Mouse (Mus musculus): ENCODE results near the gene Sik2. TPM values are rescaled to one million over a fixed set of nuclear protein-coding genes. Genes with fewer than 3 reads are reported as not detected.
A peak's percentile ranks its signal among the peaks of the same experiment; 100 is the strongest.

The Sik2 gene
- 15.1 and 17.9 TPM in 2 replicates for polyA plus RNA-seq (2015; fragmentation: Nextera tagmentation; extraction: Ambion mirVana)

DNA sequence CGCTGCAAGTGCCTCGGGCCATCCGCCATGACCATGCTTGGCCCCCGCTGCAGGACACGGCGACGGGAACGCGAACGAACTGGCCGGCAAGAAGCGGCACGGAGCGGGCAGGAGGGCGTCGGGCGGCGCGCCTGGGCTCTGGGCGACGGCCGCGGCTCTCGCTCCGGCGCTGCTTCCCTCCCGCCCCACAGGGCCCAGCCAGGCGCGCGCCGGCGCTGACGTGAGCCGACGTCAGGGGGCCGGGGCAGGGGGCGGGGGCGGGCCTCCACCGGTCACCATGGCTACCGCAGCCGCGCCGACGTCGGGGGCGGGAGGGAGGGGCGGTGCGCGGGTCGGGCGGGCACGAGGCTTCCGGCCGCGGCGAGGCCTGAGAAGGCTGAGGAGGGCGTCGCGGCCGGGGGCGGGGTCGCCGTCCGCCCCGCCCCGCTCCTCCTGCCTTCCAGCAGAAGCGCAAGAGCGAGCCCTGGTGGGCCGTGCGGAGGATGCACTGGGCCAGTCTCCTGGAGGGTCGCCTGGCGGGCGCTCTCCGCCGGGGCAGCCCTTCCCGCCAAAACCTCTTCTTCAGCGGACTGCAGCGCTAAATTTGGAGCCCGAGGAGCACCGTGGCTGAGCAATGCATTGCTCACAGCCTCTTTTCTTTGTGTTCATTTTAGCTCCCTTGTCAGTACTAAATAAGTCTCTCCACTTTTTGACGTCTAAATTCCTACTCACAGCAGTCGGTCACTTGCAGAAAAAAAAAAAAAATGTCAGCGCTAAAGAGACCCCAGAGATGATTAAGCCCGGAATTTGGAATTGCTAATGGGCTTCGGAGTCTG is at the start of gene Sik2:
Gene Sik2 (minus strand): TSS at position 233 of the 815 bp plus-strand sequence.
- H3K36me3 ChIP-seq: no peaks in the 10 kb centered on the region
- H3K9ac ChIP-seq: peak within 1 kb of the TSS; percentile 90
- peak within 1 kb of the TSS; percentile 84 for H3K4me2 ChIP-seq (replicated peaks)
- peak; percentile 96 for ATAC-seq (ENCODE audit: low FRiP score, low read depth)
- WGBS: under 1% methylated on average over 68 of the region's 85 CpGs
- 0 out of 2 replicates have a peak, but pooled peaks cover 4% of the 10 kb centered on the region for H3K27me3 ChIP-seq
- H3K9me3 ChIP-seq: no peaks in the 10 kb centered on the region
- H3K4me3 ChIP-seq: peak within 1 kb of the TSS; percentile 88
- peak within 1 kb of the TSS; percentile 84 for H3K27ac ChIP-seq
- H3K4me1 ChIP-seq: peaks cover 11% of the 10 kb centered on the region

DNA sequence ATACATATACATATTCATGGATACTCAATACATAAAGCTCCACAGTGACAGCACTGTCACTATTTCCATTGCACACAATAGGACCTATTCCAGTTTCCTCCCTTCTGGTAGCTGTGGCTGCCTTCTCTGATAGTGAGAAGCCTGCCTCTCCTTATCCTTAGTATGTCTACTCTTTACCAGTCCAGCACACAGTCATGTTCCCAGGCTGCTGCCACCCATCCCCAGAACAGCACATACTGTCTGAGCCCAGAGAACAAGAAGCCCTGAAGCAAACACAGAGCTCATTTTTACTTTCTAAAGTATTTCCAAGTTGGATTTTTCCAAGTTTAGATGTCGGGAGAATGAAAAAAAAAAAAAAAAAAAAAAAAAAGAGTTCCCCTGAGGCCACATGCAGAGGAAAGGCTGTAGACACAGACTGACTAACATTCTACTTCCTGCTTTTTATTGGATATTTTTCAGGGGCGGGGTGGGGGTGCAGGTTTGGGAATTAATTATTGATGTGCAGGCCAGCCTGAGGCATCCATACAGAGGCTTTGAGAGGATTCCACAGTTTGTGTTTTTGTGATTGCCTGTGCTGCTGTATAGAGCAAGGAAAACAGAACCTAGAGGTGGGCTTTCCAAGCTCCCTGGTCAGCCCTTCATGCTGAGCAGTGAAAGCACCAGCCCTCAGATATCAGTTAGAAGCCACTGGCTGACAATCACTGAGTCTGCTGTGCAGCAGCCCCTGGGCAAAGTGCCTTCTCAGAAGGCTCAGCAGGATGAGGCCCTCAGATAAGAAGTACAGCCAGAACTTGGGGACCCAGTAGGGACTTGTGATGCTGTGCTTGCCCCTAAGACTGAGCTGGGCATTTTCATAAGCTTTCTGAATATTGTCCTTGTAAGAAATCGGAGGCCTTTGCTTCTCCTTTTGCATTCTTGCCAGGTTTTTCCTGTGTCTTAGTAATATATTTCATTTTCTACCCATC is 47.8 kb upstream of the Sik2 start:
- no peaks in the 10 kb centered on the region for H3K27me3 ChIP-seq
- peaks cover 7% of the 10 kb centered on the region for H3K4me1 ChIP-seq
- H3K27ac ChIP-seq: no peak overlapping the region
- ATAC-seq (ENCODE audit: low FRiP score, low read depth): no peak
- H3K4me2 ChIP-seq (replicated peaks): no peak overlapping the region
- H3K4me3 ChIP-seq: no peak overlapping the region
- no peaks in the 10 kb centered on the region for H3K9me3 ChIP-seq
- 41% methylated on average over 3 of the region's 3 CpGs for WGBS
- no peak overlapping the region for H3K9ac ChIP-seq
- no peaks in the 10 kb centered on the region for H3K36me3 ChIP-seq

DNA sequence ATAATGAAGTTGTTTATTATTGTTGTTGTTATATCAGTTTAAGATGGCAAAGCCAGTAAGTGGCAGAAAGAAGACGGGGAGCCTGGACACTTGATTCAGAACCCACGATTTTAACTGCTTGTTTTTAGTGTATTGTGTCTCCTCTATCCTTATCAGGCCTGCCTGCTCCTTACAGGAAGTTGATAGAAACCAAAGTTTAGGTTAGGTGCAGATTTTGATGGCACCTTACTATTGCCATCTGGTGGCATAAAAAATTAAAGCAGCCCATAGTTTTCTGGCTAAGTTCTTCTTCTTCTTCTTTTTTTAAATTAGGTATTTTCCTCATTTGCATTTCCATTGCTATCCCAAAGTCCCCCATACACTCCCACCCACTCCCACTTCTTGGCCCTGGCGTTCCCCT is 43.3 kb upstream of the Sik2 start:
- Histone ChIP-seq H3K4me2 (replicated peaks) (no peak overlapping the region), H3K4me1 (peaks cover 7% of the 10 kb centered on the region), H3K27me3 (no peaks in the 10 kb centered on the region), H3K9me3 (no peaks in the 10 kb centered on the region), H3K36me3 (no peaks in the 10 kb centered on the region), H3K4me3 (no peak overlapping the region), H3K27ac (no peak overlapping the region), H3K9ac (no peak overlapping the region)
- 72% methylated on average over 3 of the region's 3 CpGs for WGBS
- ATAC-seq (ENCODE audit: low FRiP score, low read depth): no peak

DNA sequence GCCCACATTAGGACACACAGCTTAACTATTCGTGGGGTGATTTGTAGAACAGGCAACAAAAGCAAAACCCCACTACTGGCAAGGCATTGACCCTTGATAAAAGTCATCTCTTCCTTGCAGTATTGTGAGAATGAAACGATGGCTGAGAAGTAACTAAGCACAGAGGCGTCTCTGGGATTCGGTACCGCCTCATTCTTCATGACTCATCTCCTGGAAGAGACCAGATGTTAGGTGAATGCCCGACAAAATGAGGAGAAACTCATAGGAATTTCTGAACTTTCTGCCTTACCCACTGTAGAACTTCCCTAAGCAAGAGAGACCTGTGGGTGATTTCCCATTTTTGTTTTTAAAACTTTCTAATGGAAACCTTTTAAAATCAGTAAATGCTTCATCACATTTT is 33.3 kb upstream of the Sik2 start:
- H3K27ac ChIP-seq: no peak overlapping the region
- no peak overlapping the region for H3K4me3 ChIP-seq
- no peak overlapping the region for H3K9ac ChIP-seq
- H3K4me1 ChIP-seq: no peaks in the 10 kb centered on the region
- H3K9me3 ChIP-seq: no peaks in the 10 kb centered on the region
- no peaks in the 10 kb centered on the region for H3K27me3 ChIP-seq
- WGBS: 77% methylated on average over 6 of the region's 6 CpGs
- H3K4me2 ChIP-seq (replicated peaks): no peak overlapping the region
- ATAC-seq (ENCODE audit: low FRiP score, low read depth): no peak
- no peaks in the 10 kb centered on the region for H3K36me3 ChIP-seq

DNA sequence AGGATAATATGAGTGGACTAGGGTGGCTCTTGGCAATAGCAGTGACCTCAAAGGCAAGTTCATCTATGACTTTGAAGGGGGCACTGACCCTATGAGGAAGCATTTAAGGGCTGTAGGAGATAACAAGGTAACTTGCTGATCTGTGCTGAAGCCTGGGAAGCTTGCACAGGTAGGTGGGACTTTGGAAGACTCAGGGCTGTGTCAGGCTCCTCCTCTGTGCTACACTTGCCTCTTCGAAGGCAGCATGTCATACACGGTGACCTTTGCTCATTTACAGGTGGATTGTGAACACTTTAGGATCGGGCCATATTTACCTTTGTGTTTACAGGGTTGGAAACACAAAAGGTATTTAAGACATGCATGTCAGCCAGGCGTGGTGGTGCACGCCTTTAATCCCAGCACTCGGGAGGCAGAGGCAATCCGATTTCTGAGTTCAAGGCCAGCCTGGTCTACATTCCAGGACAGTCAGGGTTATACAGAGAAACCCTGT is 32.7 kb upstream of the Sik2 start:
- 95% methylated on average over 7 of the region's 7 CpGs for WGBS
- Histone ChIP-seq H3K9ac (no peak overlapping the region), H3K4me2 (replicated peaks) (no peak overlapping the region), H3K4me3 (no peak overlapping the region), H3K4me1 (no peaks in the 10 kb centered on the region), H3K36me3 (no peaks in the 10 kb centered on the region), H3K27ac (no peak overlapping the region), H3K27me3 (no peaks in the 10 kb centered on the region), H3K9me3 (no peaks in the 10 kb centered on the region)
- ATAC-seq (ENCODE audit: low FRiP score, low read depth): no peak

DNA sequence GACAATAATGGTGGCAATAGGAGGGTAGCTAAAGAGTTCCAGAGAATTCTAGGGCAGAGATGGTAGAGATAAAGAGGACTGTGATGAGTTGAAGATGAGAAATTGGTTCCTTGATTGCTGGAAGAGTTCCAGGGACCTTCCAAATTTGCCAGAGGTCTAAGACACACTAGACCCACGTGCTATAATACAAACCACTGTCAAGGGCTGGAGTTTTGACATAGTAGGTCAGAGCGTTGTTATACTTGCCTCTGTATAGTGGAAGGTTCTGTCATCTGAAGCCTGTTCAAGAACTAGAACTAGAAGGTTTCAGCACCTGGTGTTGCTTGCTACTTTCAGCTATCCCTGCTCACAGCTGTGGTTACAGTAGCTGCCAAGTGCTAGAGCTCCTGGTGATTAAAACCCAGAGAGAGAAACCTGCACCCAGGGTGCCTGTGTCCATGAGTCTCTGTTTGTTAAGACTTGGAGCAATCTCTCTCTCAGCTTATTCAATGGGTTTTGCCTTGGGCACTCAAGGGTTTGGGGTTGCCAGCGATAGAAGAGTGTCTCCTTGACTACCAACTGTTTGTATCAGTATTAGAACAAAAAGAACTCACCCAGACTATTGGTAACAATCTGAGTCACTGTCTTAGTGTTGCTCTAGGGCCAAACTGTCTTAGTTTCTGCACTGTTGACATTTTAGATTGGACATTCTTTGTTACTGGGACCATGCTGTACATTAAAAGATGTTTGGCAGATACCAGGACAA is 24.1 kb upstream of the Sik2 start:
- H3K27me3 ChIP-seq: no peaks in the 10 kb centered on the region; the same call in 1 of the 2 replicates
- no peaks in the 10 kb centered on the region for H3K9me3 ChIP-seq
- no peak overlapping the region for H3K9ac ChIP-seq
- no peak overlapping the region for H3K27ac ChIP-seq
- H3K36me3 ChIP-seq: no peaks in the 10 kb centered on the region
- no peak for ATAC-seq (ENCODE audit: low FRiP score, low read depth)
- H3K4me2 ChIP-seq (replicated peaks): no peak overlapping the region
- H3K4me1 ChIP-seq: 0 out of 2 replicates have a peak, but pooled peaks cover 3% of the 10 kb centered on the region
- 84% methylated on average over 3 of the region's 3 CpGs for WGBS
- H3K4me3 ChIP-seq: no peak overlapping the region

DNA sequence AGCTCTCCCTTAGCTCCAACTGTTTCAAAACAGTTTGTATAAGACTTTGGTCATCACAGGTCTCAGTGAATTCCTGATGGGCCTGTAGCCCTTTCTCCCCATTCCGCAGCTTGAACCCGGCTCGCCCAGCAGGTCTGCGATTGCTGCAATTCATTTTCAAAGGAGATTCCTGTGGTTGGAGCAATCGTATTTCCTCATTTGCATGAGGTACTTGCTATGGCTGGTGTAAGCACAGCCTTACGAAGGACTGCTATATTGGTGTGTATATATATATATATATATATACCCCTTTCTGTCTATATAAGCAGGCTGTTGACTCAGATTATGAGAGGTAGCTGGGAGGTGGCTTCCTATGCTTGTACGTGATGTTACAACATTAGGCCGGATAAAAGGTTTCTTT is 23.4 kb upstream of the Sik2 start:
- Histone ChIP-seq H3K27ac (no peak overlapping the region), H3K27me3 (no peaks in the 10 kb centered on the region; the same call in 1 of the 2 replicates), H3K9ac (no peak overlapping the region), H3K4me3 (no peak overlapping the region), H3K4me1 (0 out of 2 replicates have a peak, but pooled peaks cover 3% of the 10 kb centered on the region), H3K36me3 (no peaks in the 10 kb centered on the region), H3K4me2 (replicated peaks) (no peak overlapping the region), H3K9me3 (no peaks in the 10 kb centered on the region)
- WGBS: 58% methylated on average over 8 of the region's 8 CpGs
- no peak for ATAC-seq (ENCODE audit: low FRiP score, low read depth)

DNA sequence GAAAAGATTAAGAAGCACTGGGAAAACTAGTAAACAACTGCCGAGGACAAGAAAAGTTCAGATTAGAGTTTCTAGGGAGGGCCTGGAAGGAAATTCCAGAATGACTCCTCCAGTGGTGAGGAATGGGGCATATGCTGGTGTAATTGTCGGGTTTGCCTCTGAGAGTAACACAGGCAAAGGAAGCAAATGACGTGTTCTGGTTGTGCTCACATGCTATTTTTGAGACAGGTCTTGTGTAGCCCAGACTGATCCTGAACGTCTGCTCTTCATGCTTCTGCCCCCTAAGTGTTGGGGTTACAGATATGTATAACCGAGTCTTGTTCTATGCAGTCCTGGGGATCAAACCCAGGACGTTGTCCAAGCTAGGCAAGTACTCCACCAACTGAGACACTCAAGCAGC is 22.7 kb upstream of the Sik2 start:
- Histone ChIP-seq H3K27ac (no peak overlapping the region), H3K9ac (no peak overlapping the region), H3K4me2 (replicated peaks) (no peak overlapping the region), H3K36me3 (no peaks in the 10 kb centered on the region), H3K9me3 (no peaks in the 10 kb centered on the region), H3K4me3 (no peak overlapping the region), H3K27me3 (no peaks in the 10 kb centered on the region; the same call in 1 of the 2 replicates), H3K4me1 (0 out of 2 replicates have a peak, but pooled peaks cover 3% of the 10 kb centered on the region)
- WGBS: 61% methylated on average over 6 of the region's 6 CpGs
- ATAC-seq (ENCODE audit: low FRiP score, low read depth): no peak

DNA sequence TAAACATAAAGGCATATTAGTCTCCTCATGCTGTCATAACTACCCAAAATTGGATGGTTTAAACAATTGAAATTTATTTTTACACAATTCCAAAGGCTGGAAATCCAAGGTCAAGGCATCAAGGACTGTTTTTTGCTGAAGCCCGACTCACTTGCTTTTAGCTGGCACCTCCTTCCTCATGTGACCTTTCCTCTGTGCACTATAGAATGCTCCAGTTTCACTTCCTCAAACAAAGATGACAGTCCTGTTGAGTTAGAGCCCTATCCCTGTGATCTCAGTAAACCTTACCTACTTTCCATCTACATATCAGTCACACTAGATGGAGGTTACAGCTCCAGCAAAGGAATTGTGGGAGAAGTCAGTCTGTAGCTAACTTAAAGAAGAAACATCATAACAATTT is 21.3 kb upstream of the Sik2 start:
- H3K4me1 ChIP-seq: 0 out of 2 replicates have a peak, but pooled peaks cover 3% of the 10 kb centered on the region
- H3K9ac ChIP-seq: no peak overlapping the region
- no peak overlapping the region for H3K4me3 ChIP-seq
- H3K9me3 ChIP-seq: no peaks in the 10 kb centered on the region
- H3K4me2 ChIP-seq (replicated peaks): no peak overlapping the region
- ATAC-seq (ENCODE audit: low FRiP score, low read depth): no peak
- H3K27ac ChIP-seq: no peak overlapping the region
- no peaks in the 10 kb centered on the region; the same call in 1 of the 2 replicates for H3K27me3 ChIP-seq
- no peaks in the 10 kb centered on the region for H3K36me3 ChIP-seq
- WGBS: 34% methylated on average over 1 of the region's 1 CpGs

DNA sequence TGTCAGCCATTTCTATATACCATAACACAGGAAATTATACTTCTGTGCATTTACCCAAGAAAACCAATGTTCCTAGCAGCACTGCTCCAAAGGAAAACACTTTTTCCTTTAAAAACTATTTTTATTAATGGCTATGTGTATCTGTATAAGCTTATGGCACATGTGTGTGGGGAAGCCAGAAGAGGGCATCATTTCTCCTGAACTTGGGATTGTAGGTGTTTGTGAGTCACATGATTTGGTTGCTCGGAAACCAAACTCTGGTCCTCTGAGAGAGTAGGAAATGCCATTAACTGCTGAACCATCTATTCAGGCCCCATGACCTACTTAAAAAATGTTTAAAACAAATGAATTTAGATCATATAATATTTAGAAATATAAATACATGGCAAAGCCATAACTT is 18.1 kb upstream of the Sik2 start:
- Histone ChIP-seq H3K27ac (no peak overlapping the region), H3K4me1 (0 out of 2 replicates have a peak, but pooled peaks cover 3% of the 10 kb centered on the region), H3K9ac (no peak overlapping the region), H3K27me3 (no peaks in the 10 kb centered on the region; the same call in 1 of the 2 replicates), H3K4me2 (replicated peaks) (no peak overlapping the region), H3K36me3 (no peaks in the 10 kb centered on the region), H3K4me3 (no peak overlapping the region), H3K9me3 (no peaks in the 10 kb centered on the region)
- no peak for ATAC-seq (ENCODE audit: low FRiP score, low read depth)
- 79% methylated on average over 1 of the region's 1 CpGs for WGBS

DNA sequence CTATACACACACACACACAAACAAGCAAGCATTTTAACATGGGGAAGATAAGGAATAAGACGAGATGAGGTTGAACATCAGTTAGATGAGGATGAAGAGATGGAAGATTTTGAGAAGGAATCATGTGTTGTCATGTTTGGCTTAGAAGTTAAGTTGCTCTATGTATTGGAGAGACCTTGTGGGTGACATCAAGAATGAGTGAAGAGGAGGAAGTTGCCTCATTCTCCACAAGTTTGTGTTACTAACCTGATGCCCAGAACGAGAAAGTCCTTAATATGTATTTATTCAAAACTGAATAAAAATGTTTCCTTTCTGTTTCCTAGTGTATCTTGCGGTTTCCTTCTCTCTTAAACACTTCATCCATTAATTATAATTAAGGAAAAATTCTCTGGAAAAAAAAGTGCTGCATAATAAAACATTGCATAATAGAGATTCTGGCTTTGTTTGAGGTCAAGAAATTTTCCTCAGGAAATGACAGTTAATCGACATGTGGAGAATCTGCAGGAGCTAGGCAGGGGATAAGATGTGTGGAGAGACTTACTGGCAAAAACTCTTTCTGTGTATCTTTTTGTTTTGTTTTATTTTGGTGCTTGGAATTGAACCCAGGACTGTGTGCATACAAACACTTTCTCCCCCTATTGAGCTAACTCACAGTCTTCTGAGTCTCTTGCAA is 12.4 kb upstream of the Sik2 start:
- Histone ChIP-seq H3K36me3 (no peaks in the 10 kb centered on the region), H3K27ac (no peak overlapping the region), H3K4me2 (replicated peaks) (no peak overlapping the region), H3K4me3 (no peak overlapping the region), H3K9me3 (no peaks in the 10 kb centered on the region), H3K9ac (no peak overlapping the region), H3K4me1 (no peaks in the 10 kb centered on the region), H3K27me3 (peaks cover 3% of the 10 kb centered on the region; the same call in 1 of the 2 replicates)
- no peak for ATAC-seq (ENCODE audit: low FRiP score, low read depth)
- 83% methylated on average over 4 of the region's 4 CpGs for WGBS

All from limb, embryonic 13.5 days (tissue).